Mouse (Mus musculus) stomach, postnatal 0 days (tissue): ENCODE measurements at regions not wholly inside any gene's neighbourhood (a gene's known extent, or its start where the extent isn't known, plus 50 kb on each side); places are given as distances from the start of the nearest gene placed in this dataset.

Experiments
- CTCF ChIP-seq: IDR thresholded peaks from 2 replicates; pipeline ENCODE4 v1.5.1; 2016; ENCODE audit warnings: antibody characterized with exemption, low read depth, mild to moderate bottlenecking, moderate library complexity
- EP300 ChIP-seq: optimal IDR thresholded peaks from 2 replicates; pipeline ENCODE3; 2016; ENCODE audit warnings: antibody characterized with exemption

- TF ChIP-seq CTCF = no peak
- TF ChIP-seq EP300 = no peak
Observed at GRCm38 (mm10) chr10:126295853-126296252, 329.9 kb downstream of the Lrig3 start.
